Comparison of ENCODE assay signal across 15 mouse cellular contexts in genomic region chr4:97831611-97832278, GRCm38 (mm10). TPM values are rescaled to one million over a fixed set of nuclear protein-coding genes. Genes with fewer than 3 reads are reported as not detected.
DNase-seq lines count a peak whose midpoint lies in the region; ATAC-seq and TF ChIP-seq lines count a peak whose summit lies in the region.
"Had no signal": no experiment of that assay in that cellular context is flagged by ENCODE, and none has a peak within 500 bp of the region (broad histone marks: within the 10 kb centered on the region; RNA-seq: fewer than 3 reads in every experiment).

No protein-coding gene starts in this region.

- H3K27ac ChIP-seq in gastrocnemius, adult 2 months: peak overlapping the region; percentile 24
- H3K27ac ChIP-seq: hindbrain, embryonic 14.5 days; limb, embryonic 12.5 days; midbrain, embryonic 13.5 days had no signal

- DNase-seq in gastrocnemius, adult 2 months: no peak
- no peak for DNase-seq in gastrocnemius, postnatal 36 days
- peak; percentile 7 for DNase-seq in spleen, adult 12 weeks (ENCODE audit: low spot score)
- no peak for DNase-seq in spleen, postnatal 36 days (ENCODE audit: low spot score in 2 of 2)
- peak; percentile 4 for DNase-seq in naive thymus-derived CD4-positive, alpha-beta T cell, adult 2 months (ENCODE audit: low read depth)
- DNase-seq in cerebellum, postnatal 14 days: no peak
- DNase-seq in right cerebral cortex, postnatal 4 days: no peak
- DNase-seq: adrenal gland, adult 2 months; cerebellum, postnatal 25 days; retina, postnatal 1 day had no signal

- ATAC-seq in common myeloid progenitor, adult 5-6 weeks (replicated peaks; ENCODE audit: low read depth, poor library complexity, severe bottlenecking): peak; percentile 78
- ATAC-seq: lung, postnatal 0 days; midbrain, embryonic 13.5 days had no signal

- intact Hi-C loops in gastrocnemius, adult 2 months (cut with DNase I): no loop called here
- intact Hi-C loops in gastrocnemius, postnatal 36 days (cut with DNase I): no loop called here

- H3K4me3 ChIP-seq in gastrocnemius, adult 2 months: no peak overlapping the region
- H3K4me3 ChIP-seq: limb, embryonic 12.5 days; midbrain, embryonic 13.5 days had no signal

- no peak for TF ChIP-seq CTCF in gastrocnemius, adult 2 months (IDR thresholded peaks at IDR 0.05)

RNA-seq across cellular contexts. Expression of gene E130114P18Rik, which starts 53.9 kb away (rescaled TPM):
- total RNA-seq in gastrocnemius, adult 2 months (2021): not detected
- total RNA-seq in gastrocnemius, postnatal 36 days (2021): under 1 TPM in 1 of 2 experiments, not detected in 1; 0.26 TPM
- total RNA-seq in common myeloid progenitor, adult 5-6 weeks (2017): not detected in 2 replicates
- total RNA-seq: adrenal gland, adult 2 months had no signal

RNA-seq across cellular contexts. Expression of gene Nfia, which starts 59.2 kb away (rescaled TPM):
- total RNA-seq in gastrocnemius, adult 2 months (2021): 10 to 100 TPM; 57.0 to 57.8 TPM
- 10 to 100 TPM; 56.2 to 61.5 TPM for total RNA-seq in gastrocnemius, postnatal 36 days (2021)
- total RNA-seq in common myeloid progenitor, adult 5-6 weeks (2017): 9.4 and 23.0 TPM in 2 replicates

Comparison
In these comparisons a context has a peak if more than half of its experiments do, and no peak if none do; other contexts are left out.
1. DNase-seq: peak in spleen, adult 12 weeks (single experiment) and naive thymus-derived CD4-positive, alpha-beta T cell, adult 2 months (single experiment); none in gastrocnemius, adult 2 months (single experiment), gastrocnemius, postnatal 36 days (0 of 2), spleen, postnatal 36 days (0 of 2), cerebellum, postnatal 14 days (0 of 2) and right cerebral cortex, postnatal 4 days (single experiment).